Mouse (Mus musculus) urinary bladder, postnatal 36 days (tissue): ENCODE measurements at regions not wholly inside any gene's neighbourhood (a gene's known extent, or its start where the extent isn't known, plus 50 kb on each side); places are given as distances from the start of the nearest gene placed in this dataset.

ENCODE experiments used
- DNase-seq, 2 experiments: peaks; one replicate each; pipeline ENCODE4 v3.0.0; 2022; ENCODE audit warnings: low spot score in 2 of 2, mixed read lengths in 1 of 2

GRCm38 (mm10) chr5:24237201-24237600 is 72.4 kb downstream of the Nupl2 start:
- no peak for DNase-seq

DNA sequence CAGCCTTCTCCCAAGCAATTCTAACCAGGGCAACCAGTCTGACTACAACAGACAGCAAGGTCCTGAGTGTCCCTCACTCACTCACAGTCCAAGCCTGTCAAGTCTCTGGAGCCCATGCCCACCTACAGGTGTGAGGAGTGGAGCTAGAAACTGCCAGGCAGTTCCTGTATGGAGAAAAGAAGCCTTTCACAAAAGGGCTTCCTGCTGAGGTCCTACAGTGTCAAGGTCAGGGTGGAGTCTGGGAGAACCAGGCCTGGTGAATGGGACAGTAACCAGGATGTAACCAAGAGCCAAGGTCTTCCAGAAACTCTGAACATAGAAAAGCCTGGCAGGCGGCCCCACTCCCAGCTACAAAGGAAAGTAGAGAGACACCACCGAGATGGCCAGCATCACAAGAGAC is 74.2 kb downstream of the Nupl2 start:
- DNase-seq = no peak

DNA sequence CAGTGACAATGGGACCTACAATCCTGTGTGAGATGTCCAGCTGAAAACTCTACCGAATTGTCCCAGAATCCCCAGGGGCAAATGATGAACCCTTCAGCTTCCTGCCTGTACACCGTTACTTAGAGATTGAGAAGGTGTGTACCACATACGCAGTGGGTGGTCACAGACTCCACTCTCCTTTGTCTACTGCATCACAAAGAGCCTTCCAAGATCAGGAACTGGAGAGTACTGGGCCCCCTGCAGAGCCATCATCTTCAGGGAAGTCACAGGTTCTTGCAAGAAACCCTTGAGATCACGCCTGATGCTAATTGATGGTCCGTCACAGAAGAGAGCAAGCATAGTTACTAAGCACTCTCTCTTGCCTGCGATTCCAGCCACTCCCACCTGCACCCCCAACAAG is 79.4 kb downstream of the Nupl2 start:
- no peak for DNase-seq

GRCm38 (mm10) chr5:24255421-24255820 is 90.7 kb downstream of the Nupl2 start:
- DNase-seq = no peak

- peak; percentile 44 to 59 for DNase-seq
Observed at GRCm38 (mm10) chr5:24261098-24261497, 90.3 kb downstream of the Kcnh2 start.

DNA sequence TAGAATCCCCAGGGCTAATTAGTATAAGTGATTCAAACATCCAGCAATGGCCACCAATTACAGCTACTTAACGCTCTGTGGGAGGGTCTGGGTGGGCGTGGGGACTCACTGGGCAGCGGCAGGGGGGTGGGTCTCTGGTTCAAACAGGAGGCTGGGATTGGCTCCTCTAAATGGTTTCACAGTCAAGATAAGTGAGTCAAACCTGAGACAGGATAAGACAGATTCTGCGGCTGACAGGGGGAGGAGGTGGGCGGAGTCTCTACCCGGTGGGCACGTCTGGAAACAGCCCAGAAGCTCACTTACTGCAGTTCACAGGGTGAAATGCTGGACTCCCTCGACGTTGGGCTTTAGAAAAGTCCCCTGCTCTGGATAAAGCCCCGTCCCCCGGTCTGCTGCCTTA is 89.3 kb downstream of the Kcnh2 start:
- DNase-seq = peak; percentile 18 to 39

- DNase-seq = no peak
Observed at GRCm38 (mm10) chr5:24264151-24264550, 87.3 kb downstream of the Kcnh2 start.

DNA sequence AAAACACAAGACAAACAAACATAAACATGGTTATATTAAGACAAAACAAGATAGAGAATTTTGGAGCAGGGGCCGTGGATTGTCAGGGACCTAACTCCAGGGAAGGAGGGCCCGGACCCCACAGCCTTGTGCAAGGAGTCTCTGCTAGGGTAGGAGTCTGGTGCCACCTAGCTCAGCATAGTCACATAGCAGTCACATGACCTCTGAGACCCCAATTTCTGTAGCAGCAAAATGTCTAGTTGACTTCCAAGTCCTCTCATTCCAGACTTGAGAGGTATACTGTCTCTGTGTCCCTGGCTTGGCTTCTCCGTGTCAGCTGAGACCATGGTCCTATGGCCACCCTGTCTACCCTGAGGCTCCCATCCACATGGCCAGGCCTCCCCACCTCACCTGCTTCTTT is 86.0 kb downstream of the Kcnh2 start:
- DNase-seq = no peak

GRCm38 (mm10) chr5:24266344-24267295 is 84.8 kb downstream of the Kcnh2 start:
- peak; percentile 67 to 78 for DNase-seq
